Mouse (Mus musculus): ENCODE results near the gene Afap1.

GRCm38 (mm10) chr5:35938249-35939223, 45.4 kb downstream of the Afap1 start:
- TF ChIP-seq CTCF (IDR thresholded peaks at IDR 0.05; ENCODE audit: insufficient read depth, low read depth, low read length) = no peak
- TF ChIP-seq POLR2A (IDR thresholded peaks at IDR 0.05; ENCODE audit: insufficient read depth, low read depth, low read length) = no peak

Measured in olfactory bulb, adult 2 months (tissue).